Mouse (Mus musculus): ENCODE data around the gene Pnliprp1. TPM values are rescaled to one million over a fixed set of nuclear protein-coding genes. Genes with fewer than 3 reads are reported as not detected.

Gene Pnliprp1
- polyA plus RNA-seq, 1 experiment from 2014 or later, result 25.8 TPM

Other genes starting within 250 kb of the Pnliprp1 start
- not detected in 2 replicates for gene Ccdc172, start 216.9 kb upstream of the Pnliprp1 start, polyA plus RNA-seq (2014; fragmentation: Nextera tagmentation; extraction: Ambion mirVana)
- 0.18 TPM in 1 of 2 replicates, not detected in the other for gene Pnlip, start 76.4 kb upstream of the Pnliprp1 start, polyA plus RNA-seq (2014; fragmentation: Nextera tagmentation; extraction: Ambion mirVana)
- 5.6 and 5.8 TPM in 2 replicates for gene Pnliprp2, start 30.8 kb downstream of the Pnliprp1 start, polyA plus RNA-seq (2014; fragmentation: Nextera tagmentation; extraction: Ambion mirVana)
- gene 1700019N19Rik, start 65.6 kb downstream of the Pnliprp1 start, polyA plus RNA-seq (2014; fragmentation: Nextera tagmentation; extraction: Ambion mirVana), result 0.19 and 0.23 TPM in 2 replicates
- 0.25 and 0.49 TPM in 2 replicates for gene Eno4, start 214.5 kb downstream of the Pnliprp1 start, polyA plus RNA-seq (2014; fragmentation: Nextera tagmentation; extraction: Ambion mirVana)
- gene Hspa12a, start 214.8 kb downstream of the Pnliprp1 start, polyA plus RNA-seq (2014; fragmentation: Nextera tagmentation; extraction: Ambion mirVana), result 1.0 and 1.5 TPM in 2 replicates

Data from liver, embryonic 11.5 days (tissue).